Mouse (Mus musculus) stomach, embryonic 16.5 days (tissue): ENCODE data around the gene Proca1. TPM values are rescaled to one million over a fixed set of nuclear protein-coding genes. Genes with fewer than 3 reads are reported as not detected.
A peak's percentile ranks its signal among the peaks of the same experiment; 100 is the strongest.
"Not testable (repeated sequence)": the region's sequence is repeated elsewhere in the genome, so short reads cannot be mapped to it uniquely, and the experiment has no call there.

Experiments used
- ATAC-seq: fragments of 200-750 bp; cut with Nextera tagmentation; 2 replicates; pipeline ENCODE4 v1.8.0; 2017; ENCODE audit warnings: moderate number of reproducible peaks, moderate TSS enrichment; ENCODE audit not compliant: insufficient read depth, low FRiP score
- H3K27ac ChIP-seq: fragments of 300-500 bp; sonication (generic); 2 replicates; pipeline ENCODE4 v1.5.1; 2014; ENCODE audit warnings: low read length
- H3K27me3 ChIP-seq: fragments of 300-500 bp; sonication (generic); 2 replicates; pipeline ENCODE4 v1.6.1; 2014; ENCODE audit warnings: low read length, control low read depth, mixed read lengths; ENCODE audit not compliant: control insufficient read depth, insufficient read depth
- H3K36me3 ChIP-seq: fragments of 300-500 bp; sonication (generic); 2 replicates; pipeline ENCODE4 v1.6.1; 2014; ENCODE audit warnings: low read length; ENCODE audit not compliant: control insufficient read depth, insufficient read depth
- H3K4me1 ChIP-seq: fragments of 300-500 bp; sonication (generic); 2 replicates; pipeline ENCODE4 v1.6.1; 2014; ENCODE audit warnings: low read length, control low read depth, mixed read lengths; ENCODE audit not compliant: control insufficient read depth, insufficient read depth
- H3K4me2 ChIP-seq: fragments of 300-500 bp; sonication (generic); 2 replicates; pipeline ENCODE4 v1.6.1; 2014; ENCODE audit warnings: low read depth, low read length, mixed read lengths
- H3K4me3 ChIP-seq: fragments of 300-500 bp; sonication (generic); replicated peaks from 2 replicates; pipeline ENCODE4 v1.5.1; 2014; ENCODE audit warnings: mild to moderate bottlenecking, low read length
- H3K9ac ChIP-seq: fragments of 300-500 bp; sonication (generic); 2 replicates; pipeline ENCODE4 v1.6.1; 2014; ENCODE audit warnings: low read length
- H3K9me3 ChIP-seq: fragments of 300-500 bp; sonication (generic); replicated peaks from 2 replicates; pipeline ENCODE4 v1.6.1; 2016; ENCODE audit warnings: low read length, control low read depth; ENCODE audit not compliant: control insufficient read depth
- WGBS: fragments of 180-500 bp; shearing (Covaris S2); extraction: QIAGEN DNeasy Blood & Tissue Kit; methylation state at CpG from one replicate; pipeline ENCODE4 v1.1.7; 2014; 5-methylcytosine and 5-hydroxymethylcytosine counted together
- polyA plus RNA-seq: library from polyadenylated mRNA; unstranded; fragments of >200 nt; fragmentation: Nextera tagmentation; extraction: Ambion mirVana; gene quantifications from 2 replicates; pipeline ENCODE4 v1.2.1, GENCODE M21; 2015

Gene Proca1
- polyA plus RNA-seq, 1 experiment from 2014 or later, result 3.7 TPM

- peaks cover 8% of the 10 kb centered on the region; the same call in 1 of the 2 replicates for H3K36me3 ChIP-seq
- H3K9ac ChIP-seq, result peak within 1 kb of the TSS; percentile 91
- WGBS, result under 1% methylated on average over 38 of the region's 38 CpGs
- H3K9me3 ChIP-seq, result no peaks in the 10 kb centered on the region
- H3K4me2 ChIP-seq, result peak within 1 kb of the TSS; percentile 73
- peak within 1 kb of the TSS; percentile 94 for H3K27ac ChIP-seq
- H3K4me1 ChIP-seq, result peaks cover 35% of the 10 kb centered on the region
- peak; percentile 88 for ATAC-seq
- H3K27me3 ChIP-seq, result no peaks in the 10 kb centered on the region
- H3K4me3 ChIP-seq, result peak within 1 kb of the TSS; percentile 92
Observed at GRCm38 (mm10) chr11:78182961-78183844, 10.0 kb upstream of the Proca1 start, which contains the start of gene Rpl23a. Rpl23a (minus strand) TSS chr11:78183584.

DNA sequence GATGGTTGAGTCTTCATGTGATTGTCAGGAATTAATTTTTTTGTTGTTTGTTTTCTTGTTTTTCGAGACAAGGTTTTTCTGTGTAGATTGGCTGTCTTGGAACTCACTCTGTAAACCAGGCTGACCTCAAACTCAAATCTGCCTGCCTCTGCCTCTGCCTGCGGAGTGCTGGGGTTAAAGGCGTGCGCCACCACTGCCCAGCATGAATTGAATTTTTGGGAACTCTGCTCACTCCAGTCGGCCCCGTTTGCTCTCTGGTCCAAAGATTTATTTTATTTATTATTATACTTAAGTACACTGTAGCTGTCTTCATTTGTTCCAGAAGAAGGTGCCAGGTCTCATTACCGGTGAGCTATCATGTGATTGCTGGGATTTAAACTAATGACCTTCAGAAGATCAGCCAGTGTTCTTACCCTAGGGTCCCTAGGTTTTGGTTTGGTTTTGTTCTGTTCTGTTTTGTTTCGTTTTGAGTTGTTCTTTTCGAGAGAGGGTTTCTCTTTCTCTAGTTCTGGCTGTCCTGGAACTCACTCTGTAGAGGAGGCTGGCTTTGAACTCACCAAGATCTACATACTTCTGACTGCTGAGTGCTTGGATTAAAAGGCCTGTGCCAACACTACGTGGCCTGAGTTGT is 9.2 kb upstream of the Proca1 start:
- Histone ChIP-seq H3K4me3 (peak overlapping the region; percentile 92), H3K4me1 (peaks cover 29% of the 10 kb centered on the region), H3K36me3 (peaks cover 8% of the 10 kb centered on the region; the same call in 1 of the 2 replicates), H3K9me3 (no peaks in the 10 kb centered on the region), H3K4me2 (peak overlapping the region; percentile 48), H3K27me3 (no peaks in the 10 kb centered on the region), H3K27ac (no peak overlapping the region), H3K9ac (peak overlapping the region; percentile 43; the same call in 1 of the 2 replicates)
- ATAC-seq, result no peak
- WGBS, result 41% methylated on average over 10 of the region's 10 CpGs

DNA sequence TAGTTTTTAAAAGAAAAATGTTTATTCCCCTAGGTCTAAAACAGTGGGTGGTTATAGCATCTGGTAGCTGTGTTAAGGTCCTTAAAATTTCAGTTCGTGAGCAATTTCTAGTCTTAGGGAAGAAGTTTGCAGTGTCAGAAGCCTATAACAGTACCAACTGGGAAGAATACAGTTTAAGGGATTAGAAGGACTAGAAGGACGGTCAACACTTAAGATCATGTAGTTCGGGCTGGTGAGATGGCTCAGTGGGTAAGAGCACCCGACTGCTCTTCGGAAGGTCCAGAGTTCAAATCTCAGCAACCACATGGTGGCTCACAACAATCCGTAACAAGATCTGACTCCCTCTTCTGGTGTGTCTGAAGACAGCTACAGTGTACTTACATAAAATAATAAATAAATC is 8.5 kb upstream of the Proca1 start:
- 91% methylated on average over 6 of the region's 6 CpGs for WGBS
- peaks cover 28% of the 10 kb centered on the region for H3K4me1 ChIP-seq
- not testable (repeated sequence) for H3K4me2 ChIP-seq, H3K27ac ChIP-seq, H3K9ac ChIP-seq, H3K27me3 ChIP-seq, H3K9me3 ChIP-seq, H3K4me3 ChIP-seq, H3K36me3 ChIP-seq, ATAC-seq

DNA sequence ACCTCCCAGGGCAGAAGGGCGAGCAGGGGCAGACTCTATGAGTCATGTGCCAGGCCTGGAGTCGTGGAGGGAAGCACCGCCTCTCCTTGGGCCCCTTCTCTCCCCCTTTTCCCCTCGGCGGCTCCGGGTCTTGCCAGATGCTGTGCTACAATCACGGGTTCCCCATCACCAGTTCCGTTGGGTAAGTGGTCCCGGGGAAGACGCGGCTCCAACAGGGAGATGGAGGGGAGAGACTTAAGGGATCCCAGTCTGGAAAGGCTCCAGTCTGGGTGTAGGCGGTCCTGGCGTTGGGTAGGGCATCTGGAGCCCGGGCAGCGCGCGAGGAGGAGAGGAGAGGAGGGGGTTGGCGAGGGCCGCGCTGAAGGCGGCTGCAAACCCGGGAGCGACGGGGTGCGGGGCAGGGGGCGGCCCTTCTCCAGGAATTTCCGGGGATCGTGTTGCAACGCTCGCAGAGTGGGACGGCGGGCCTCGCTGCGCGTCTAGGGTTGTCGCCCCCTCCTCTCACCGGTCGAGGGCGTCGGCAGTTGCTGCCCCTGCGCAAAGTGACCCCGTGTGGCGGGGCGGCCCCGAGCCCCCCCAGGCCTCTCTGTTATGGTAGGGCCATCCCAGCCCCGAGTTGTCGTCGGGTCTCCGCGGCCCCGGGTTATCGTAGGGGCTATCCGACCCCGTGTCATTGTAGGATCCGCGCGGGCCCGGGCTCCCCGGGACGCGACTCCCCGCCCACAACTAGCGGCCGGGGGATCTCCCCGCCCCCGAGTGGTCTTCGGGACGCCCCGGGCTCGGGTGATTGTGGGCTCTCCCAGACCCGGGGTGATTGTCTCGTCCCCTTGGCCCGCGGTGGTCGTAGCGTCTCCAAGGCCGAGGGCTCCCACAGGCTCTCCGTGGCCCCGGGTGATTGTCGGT is 4.6 kb upstream of the Proca1 start, which contains the start of gene Rab34:
Rab34 (plus strand) TSS at position 100 of the 903 bp plus-strand sequence.
- under 1% methylated on average over 77 of the region's 80 CpGs for WGBS
- peaks cover 12% of the 10 kb centered on the region for H3K4me1 ChIP-seq
- peak within 1 kb of the TSS; percentile 97 for H3K27ac ChIP-seq
- H3K36me3 ChIP-seq, result no peaks in the 10 kb centered on the region
- H3K9me3 ChIP-seq, result no peaks in the 10 kb centered on the region
- no peaks in the 10 kb centered on the region for H3K27me3 ChIP-seq
- peak within 1 kb of the TSS; percentile 76 for H3K4me3 ChIP-seq
- peak; percentile 87 for ATAC-seq
- peak within 1 kb of the TSS; percentile 69 for H3K4me2 ChIP-seq
- peak within 1 kb of the TSS; percentile 94 for H3K9ac ChIP-seq

DNA sequence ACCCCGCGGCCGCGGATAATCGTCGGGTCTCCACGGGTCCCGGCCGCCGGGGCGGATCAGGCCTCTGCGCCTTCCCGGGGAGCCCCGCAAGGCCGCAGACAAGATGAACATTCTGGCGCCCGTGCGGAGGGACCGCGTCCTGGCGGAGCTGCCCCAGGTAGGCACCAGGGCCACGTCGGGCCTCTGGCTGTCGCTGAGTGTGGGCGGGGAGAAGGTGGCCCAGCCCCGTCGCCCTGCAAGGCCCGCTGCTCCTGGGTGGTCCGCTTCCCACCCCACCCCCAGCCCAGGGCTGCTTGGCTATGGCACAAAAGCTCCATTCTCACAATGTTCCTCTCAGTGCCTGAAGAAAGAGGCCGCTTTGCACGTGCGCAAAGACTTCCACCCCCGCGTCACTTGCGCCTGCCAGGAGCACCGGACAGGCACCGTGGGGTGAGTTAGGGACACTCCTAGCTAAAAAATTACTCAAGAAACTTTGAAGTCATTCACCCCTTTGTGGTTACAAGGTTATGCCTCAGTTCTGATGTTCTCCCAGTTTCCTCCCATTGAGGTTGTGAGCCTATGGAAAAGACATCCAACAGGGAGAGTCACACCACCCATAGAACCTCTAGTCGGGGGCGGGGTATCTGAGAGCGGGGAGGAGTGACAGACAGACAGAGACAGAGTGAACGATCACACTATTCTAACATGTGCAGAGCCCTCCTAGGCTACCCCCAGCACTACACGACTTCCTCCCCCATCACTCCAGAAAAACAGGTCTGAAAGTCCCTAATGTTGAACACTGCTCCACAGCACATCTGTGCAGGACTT is 3.8 kb upstream of the Proca1 start:
- under 1% methylated on average over 42 of the region's 42 CpGs for WGBS

DNA sequence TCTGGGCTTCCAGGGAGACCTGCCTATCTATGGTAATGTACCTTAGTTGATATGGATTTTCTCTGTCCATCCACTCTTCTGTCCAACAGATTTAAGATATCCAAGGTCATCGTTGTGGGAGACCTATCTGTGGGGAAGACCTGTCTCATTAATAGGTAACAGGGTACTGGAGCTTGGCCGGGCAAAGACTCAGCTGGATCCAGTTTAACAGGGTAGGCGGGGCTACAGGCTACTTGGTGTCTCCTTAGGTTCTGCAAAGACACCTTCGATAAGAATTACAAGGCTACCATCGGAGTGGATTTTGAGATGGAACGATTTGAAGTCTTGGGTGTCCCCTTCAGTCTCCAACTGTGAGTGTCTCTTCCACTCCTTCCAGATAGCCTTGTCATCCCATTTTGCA is 3.2 kb upstream of the Proca1 start:
- Histone ChIP-seq H3K36me3 (no peaks in the 10 kb centered on the region), H3K27me3 (no peaks in the 10 kb centered on the region), H3K4me3 (peak overlapping the region; percentile 76), H3K4me2 (peak overlapping the region; percentile 69), H3K9me3 (no peaks in the 10 kb centered on the region), H3K4me1 (peaks cover 16% of the 10 kb centered on the region), H3K27ac (peak overlapping the region; percentile 97), H3K9ac (peak overlapping the region; percentile 94)
- WGBS, result 56% methylated on average over 6 of the region's 6 CpGs
- ATAC-seq, result no peak

More for the DNA sequence above, 3.8 kb upstream of the Proca1 start:
- H3K36me3 ChIP-seq, result no peaks in the 10 kb centered on the region
- no peaks in the 10 kb centered on the region for H3K9me3 ChIP-seq
- peaks cover 12% of the 10 kb centered on the region for H3K4me1 ChIP-seq
- H3K9ac ChIP-seq, result peak overlapping the region; percentile 94
- peak overlapping the region; percentile 76 for H3K4me3 ChIP-seq
- peak overlapping the region; percentile 97 for H3K27ac ChIP-seq
- peak; percentile 83 for ATAC-seq
- H3K4me2 ChIP-seq, result peak overlapping the region; percentile 69
- H3K27me3 ChIP-seq, result no peaks in the 10 kb centered on the region

DNA sequence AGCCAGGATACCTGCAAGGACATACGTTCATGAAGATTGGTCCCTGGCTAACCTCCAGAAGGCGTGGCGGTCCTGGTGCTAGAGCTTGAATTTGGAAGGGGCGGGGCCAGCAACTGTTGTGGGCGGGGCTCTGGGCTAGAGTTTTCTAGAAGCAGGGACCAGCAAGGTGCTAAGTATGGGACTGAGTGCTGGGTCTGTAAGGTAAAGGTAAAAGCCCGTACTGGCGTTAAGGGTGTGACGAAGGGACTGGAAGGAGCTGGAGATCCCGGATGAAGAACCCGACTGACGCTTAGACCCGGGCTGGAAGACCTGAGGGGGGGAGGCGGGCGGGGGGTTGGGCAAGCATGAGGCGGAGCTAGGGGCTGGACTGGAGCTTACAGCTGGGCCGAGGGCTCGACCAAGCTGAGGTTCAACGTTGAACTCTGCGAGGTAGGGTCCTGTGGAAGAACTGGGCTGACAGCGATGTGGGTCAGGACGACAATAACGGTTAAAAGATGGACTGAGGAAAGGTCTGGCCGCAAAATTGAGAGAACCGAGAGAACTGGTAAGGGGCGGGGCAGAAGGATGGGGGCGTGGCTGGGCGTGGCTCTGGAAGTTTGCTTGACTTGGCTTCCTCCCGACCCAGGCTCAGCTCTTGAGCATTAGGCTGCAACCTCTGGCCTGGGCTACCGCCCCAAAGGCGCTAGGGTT is 1.4 kb downstream of the Proca1 start:
- Histone ChIP-seq H3K27me3 (no peaks in the 10 kb centered on the region), H3K9me3 (no peaks in the 10 kb centered on the region), H3K9ac (peak overlapping the region; percentile 71), H3K4me3 (peak overlapping the region; percentile 64), H3K4me2 (peak overlapping the region; percentile 85), H3K27ac (peak overlapping the region; percentile 42; the same call in 1 of the 2 replicates), H3K4me1 (peaks cover 15% of the 10 kb centered on the region), H3K36me3 (no peaks in the 10 kb centered on the region)
- 2% methylated on average over 30 of the region's 30 CpGs for WGBS
- peak; percentile 78 for ATAC-seq
